Mouse (Mus musculus): ENCODE results near the gene Cdkn3. TPM values are rescaled to one million over a fixed set of nuclear protein-coding genes. Genes with fewer than 3 reads are reported as not detected.
"Not testable (repeated sequence)": the region's sequence is repeated elsewhere in the genome, so short reads cannot be mapped to it uniquely, and the experiment has no call there.

Cdkn3 gene
- polyA plus RNA-seq, 1 experiment from 2014 or later = 11.7 TPM

- Histone ChIP-seq H3K9me3 (ENCODE audit: control insufficient read depth, low read length) (no peaks in the 10 kb centered on the region), H3K4me1 (ENCODE audit: control insufficient read depth, insufficient read depth, low read length) (no peaks in the 10 kb centered on the region)
- DNase-seq = no peak
Observed at GRCm38 (mm10) chr14:46806186-46806585, 45.8 kb downstream of the Cdkn3 start.

GRCm38 (mm10) chr14:46807927-46808326, 47.6 kb downstream of the Cdkn3 start:
- Histone ChIP-seq H3K9ac (replicated peaks; ENCODE audit: low read length) (no peak overlapping the region), H3K4me2 (ENCODE audit: low read length) (no peak overlapping the region), H3K36me3 (ENCODE audit: control insufficient read depth, insufficient read depth, low read length) (peaks cover 48% of the 10 kb centered on the region), H3K27ac (replicated peaks; ENCODE audit: low read depth, low read length) (no peak overlapping the region), H3K9me3 (ENCODE audit: control insufficient read depth, low read length) (no peaks in the 10 kb centered on the region), H3K4me1 (ENCODE audit: control insufficient read depth, insufficient read depth, low read length) (no peaks in the 10 kb centered on the region), H3K27me3 (ENCODE audit: control insufficient read depth, insufficient read depth, low read length) (no peaks in the 10 kb centered on the region), H3K4me3 (replicated peaks; ENCODE audit: low read depth, low read length) (no peak overlapping the region)
- no peak for DNase-seq
- WGBS = 79% methylated on average over 3 of the region's 3 CpGs
- no peak for ATAC-seq (ENCODE audit: low FRiP score, low TSS enrichment)

More at GRCm38 (mm10) chr14:46806186-46806585, 45.8 kb downstream of the Cdkn3 start:
- H3K9ac ChIP-seq (replicated peaks; ENCODE audit: low read length) = no peak overlapping the region
- H3K4me2 ChIP-seq (ENCODE audit: low read length) = no peak overlapping the region
- no peaks in the 10 kb centered on the region for H3K27me3 ChIP-seq (ENCODE audit: control insufficient read depth, insufficient read depth, low read length)
- H3K36me3 ChIP-seq (ENCODE audit: control insufficient read depth, insufficient read depth, low read length) = peaks cover 34% of the 10 kb centered on the region
- ATAC-seq (ENCODE audit: low FRiP score, low TSS enrichment) = no peak
- WGBS = 89% methylated on average over 5 of the region's 5 CpGs
- no peak overlapping the region for H3K4me3 ChIP-seq (replicated peaks; ENCODE audit: low read depth, low read length)
- H3K27ac ChIP-seq (replicated peaks; ENCODE audit: low read depth, low read length) = no peak overlapping the region

GRCm38 (mm10) chr14:46815640-46816039, 55.3 kb downstream of the Cdkn3 start:
- Histone ChIP-seq H3K4me1 (ENCODE audit: control insufficient read depth, insufficient read depth, low read length) (peaks cover 7% of the 10 kb centered on the region), H3K4me2 (ENCODE audit: low read length) (no peak overlapping the region), H3K9me3 (ENCODE audit: control insufficient read depth, low read length) (no peaks in the 10 kb centered on the region), H3K27ac (replicated peaks; ENCODE audit: low read depth, low read length) (no peak overlapping the region), H3K9ac (replicated peaks; ENCODE audit: low read length) (no peak overlapping the region), H3K27me3 (ENCODE audit: control insufficient read depth, insufficient read depth, low read length) (no peaks in the 10 kb centered on the region), H3K4me3 (replicated peaks; ENCODE audit: low read depth, low read length) (no peak overlapping the region), H3K36me3 (ENCODE audit: control insufficient read depth, insufficient read depth, low read length) (peaks cover 57% of the 10 kb centered on the region)
- 79% methylated on average over 6 of the region's 6 CpGs for WGBS
- no peak for DNase-seq
- no peak for ATAC-seq (ENCODE audit: low FRiP score, low TSS enrichment)

- H3K4me2 ChIP-seq (ENCODE audit: low read length) = no peak overlapping the region
- no peaks in the 10 kb centered on the region for H3K27me3 ChIP-seq (ENCODE audit: control insufficient read depth, insufficient read depth, low read length)
- ATAC-seq (ENCODE audit: low FRiP score, low TSS enrichment) = no peak
- H3K4me3 ChIP-seq (replicated peaks; ENCODE audit: low read depth, low read length) = no peak overlapping the region
- H3K9ac ChIP-seq (replicated peaks; ENCODE audit: low read length) = no peak overlapping the region
- H3K4me1 ChIP-seq (ENCODE audit: control insufficient read depth, insufficient read depth, low read length) = peaks cover 15% of the 10 kb centered on the region
- peaks cover 45% of the 10 kb centered on the region for H3K36me3 ChIP-seq (ENCODE audit: control insufficient read depth, insufficient read depth, low read length)
- WGBS = 93% methylated on average over 8 of the region's 8 CpGs
- H3K27ac ChIP-seq (replicated peaks; ENCODE audit: low read depth, low read length) = no peak overlapping the region
- no peak for DNase-seq
- no peaks in the 10 kb centered on the region for H3K9me3 ChIP-seq (ENCODE audit: control insufficient read depth, low read length)
Observed at GRCm38 (mm10) chr14:46816916-46817622, 56.7 kb downstream of the Cdkn3 start.

- 96% methylated on average over 7 of the region's 7 CpGs for WGBS
- Histone ChIP-seq H3K9me3 (ENCODE audit: control insufficient read depth, low read length) (no peaks in the 10 kb centered on the region), H3K36me3 (ENCODE audit: control insufficient read depth, insufficient read depth, low read length) (peaks cover 31% of the 10 kb centered on the region), H3K4me1 (ENCODE audit: control insufficient read depth, insufficient read depth, low read length) (peaks cover 15% of the 10 kb centered on the region), H3K27me3 (ENCODE audit: control insufficient read depth, insufficient read depth, low read length) (no peaks in the 10 kb centered on the region), H3K4me3 (replicated peaks; ENCODE audit: low read depth, low read length) (no peak overlapping the region), H3K27ac (replicated peaks; ENCODE audit: low read depth, low read length) (no peak overlapping the region), H3K4me2 (ENCODE audit: low read length) (no peak overlapping the region), H3K9ac (replicated peaks; ENCODE audit: low read length) (no peak overlapping the region)
- DNase-seq (no peak), ATAC-seq (ENCODE audit: low FRiP score, low TSS enrichment) (no peak)
Observed at GRCm38 (mm10) chr14:46818743-46819142, 58.4 kb downstream of the Cdkn3 start.

GRCm38 (mm10) chr14:46819961-46820360, 59.6 kb downstream of the Cdkn3 start:
- H3K9ac ChIP-seq (replicated peaks; ENCODE audit: low read length); H3K4me2 ChIP-seq (ENCODE audit: low read length); H3K9me3 ChIP-seq (ENCODE audit: control insufficient read depth, low read length); ATAC-seq (ENCODE audit: low FRiP score, low TSS enrichment); H3K27me3 ChIP-seq (ENCODE audit: control insufficient read depth, insufficient read depth, low read length); DNase-seq; H3K27ac ChIP-seq (replicated peaks; ENCODE audit: low read depth, low read length); H3K4me3 ChIP-seq (replicated peaks; ENCODE audit: low read depth, low read length): not testable (repeated sequence)
- WGBS = 97% methylated on average over 5 of the region's 6 CpGs
- Histone ChIP-seq H3K4me1 (ENCODE audit: control insufficient read depth, insufficient read depth, low read length) (peaks cover 15% of the 10 kb centered on the region), H3K36me3 (ENCODE audit: control insufficient read depth, insufficient read depth, low read length) (peaks cover 23% of the 10 kb centered on the region)

Other genes with a start within 250 kb of the Cdkn3 start
- gene Cnih1, start 27.9 kb downstream of the Cdkn3 start, polyA plus RNA-seq (2014; fragmentation: Nextera tagmentation; extraction: Ambion mirVana) = 196 and 204 TPM in 2 replicates
- gene Gmfb, start 61.7 kb downstream of the Cdkn3 start, polyA plus RNA-seq (2014; fragmentation: Nextera tagmentation; extraction: Ambion mirVana) = 118 and 155 TPM in 2 replicates
- 23.7 and 24.0 TPM in 2 replicates for gene Cgrrf1, start 71.6 kb downstream of the Cdkn3 start, polyA plus RNA-seq (2014; fragmentation: Nextera tagmentation; extraction: Ambion mirVana)
- gene Samd4, start 122.3 kb downstream of the Cdkn3 start, polyA plus RNA-seq (2014; fragmentation: Nextera tagmentation; extraction: Ambion mirVana) = 2.8 and 3.1 TPM in 2 replicates